Mouse (Mus musculus) monocyte, adult 59 days (primary cell): ENCODE measurements around the gene Ifna1. TPM values are rescaled to one million over a fixed set of nuclear protein-coding genes. Genes with fewer than 3 reads are reported as not detected.

Source experiments
- total RNA-seq, 2 experiments: library from RNA; stranded (reverse); gene quantifications; one replicate each; pipeline ENCODE4 v1.2.4; 2023

The Ifna1 gene
- total RNA-seq, result not detected

GRCm38 (mm10) chr4:88849698-88850097 is at the start of gene Ifna1:
Gene Ifna1, plus strand, starts transcription at chr4:88850087.

GRCm38 (mm10) chr4:88802954-88803353 is 46.9 kb upstream of the Ifna1 start, which contains the start of gene Gm13287:
Gene Gm13287, plus strand, starts transcription at chr4:88803254.

GRCm38 (mm10) chr4:88805231-88805630 is 44.7 kb upstream of the Ifna1 start, which contains the start of gene Gm13288:
Gene Gm13288, plus strand, starts transcription at chr4:88805531.

GRCm38 (mm10) chr4:88815928-88816327 is 34.0 kb upstream of the Ifna1 start, which contains the start of gene Ifna7:
Gene Ifna7, plus strand, starts transcription at chr4:88816228.

GRCm38 (mm10) chr4:88819659-88820058 is 30.2 kb upstream of the Ifna1 start, which contains the start of gene Ifna11:
Gene Ifna11, plus strand, starts transcription at chr4:88819959.

GRCm38 (mm10) chr4:88827116-88827515 is 22.8 kb upstream of the Ifna1 start, which contains the start of gene Ifna6:
Gene Ifna6, plus strand, starts transcription at chr4:88827416.

GRCm38 (mm10) chr4:88835225-88835624 is 14.7 kb upstream of the Ifna1 start, which contains the start of gene Ifna5:
Gene Ifna5, plus strand, starts transcription at chr4:88835525.

GRCm38 (mm10) chr4:88841438-88841911 is 8.4 kb upstream of the Ifna1 start, which contains the start of gene Ifna4:
Gene Ifna4, plus strand, starts transcription at chr4:88841861.

GRCm38 (mm10) chr4:88880101-88880500 is 30.2 kb downstream of the Ifna1 start, which contains the start of gene Ifne:
Gene Ifne, minus strand, starts transcription at chr4:88880201.

Other genes starting within 250 kb of the Ifna1 start
- gene Ifna12, start 246.7 kb upstream of the Ifna1 start, total RNA-seq, result not detected
- not detected for gene C87499, start 215.7 kb upstream of the Ifna1 start, total RNA-seq
- not detected for gene Ifna13, start 205.6 kb upstream of the Ifna1 start, total RNA-seq
- not detected for gene Ifna16, start 173.2 kb upstream of the Ifna1 start, total RNA-seq
- not detected for gene Ifna2, start 166.2 kb upstream of the Ifna1 start, total RNA-seq
- gene Ifnab, start 158.7 kb upstream of the Ifna1 start, total RNA-seq, result not detected
- gene Gm26566, start 128.3 kb upstream of the Ifna1 start, total RNA-seq, result 1 to 10 TPM in 1 of 2 experiments, not detected in 1; 1.6 TPM
- gene Klhl9, start 127.6 kb upstream of the Ifna1 start, total RNA-seq, result 10 to 100 TPM; 72.7 to 83.4 TPM
- gene Gm13271, start 95.2 kb upstream of the Ifna1 start, total RNA-seq, result not detected
- gene Gm13283, start 90.0 kb upstream of the Ifna1 start, total RNA-seq, result not detected
- gene Gm13290, start 76.3 kb upstream of the Ifna1 start, total RNA-seq, result not detected
- gene Gm13289, start 73.2 kb upstream of the Ifna1 start, total RNA-seq, result not detected
- gene Gm13272, start 70.2 kb upstream of the Ifna1 start, total RNA-seq, result not detected
- not detected for gene Ifnz, start 68.0 kb upstream of the Ifna1 start, total RNA-seq
- gene Gm13276, start 64.4 kb upstream of the Ifna1 start, total RNA-seq, result not detected
- not detected for gene Gm13277, start 61.5 kb upstream of the Ifna1 start, total RNA-seq
- not detected for gene Gm13278, start 58.5 kb upstream of the Ifna1 start, total RNA-seq
- not detected for gene Gm13275, start 55.6 kb upstream of the Ifna1 start, total RNA-seq
- not detected for gene Gm13279, start 52.7 kb upstream of the Ifna1 start, total RNA-seq
- under 1 TPM; 0.42 to 0.91 TPM for gene Gm13285, start 50.4 kb upstream of the Ifna1 start, total RNA-seq
- gene Gm13287, start 46.8 kb upstream of the Ifna1 start, total RNA-seq, result not detected
- not detected for gene Gm13288, start 44.6 kb upstream of the Ifna1 start, total RNA-seq
- gene Ifna7, start 33.9 kb upstream of the Ifna1 start, total RNA-seq, result not detected
- not detected for gene Ifna11, start 30.1 kb upstream of the Ifna1 start, total RNA-seq
- not detected for gene Ifna6, start 22.7 kb upstream of the Ifna1 start, total RNA-seq
- not detected for gene Ifna5, start 14.6 kb upstream of the Ifna1 start, total RNA-seq
- not detected for gene Ifna4, start 8.2 kb upstream of the Ifna1 start, total RNA-seq
- gene Ifne, start 30.1 kb downstream of the Ifna1 start, total RNA-seq, result not detected